Mouse (Mus musculus) bone marrow, adult 2 months (tissue): ENCODE results near the gene Ints3.

Source experiments
- CTCF ChIP-seq: fragments of 200-500 bp; IDR thresholded peaks from 2 replicates; pipeline ENCODE4 v1.5.1; 2011; ENCODE audit warnings: low read length, control low read depth; ENCODE audit not compliant: control insufficient read depth, insufficient read depth
- POLR2A ChIP-seq: fragments of 200-500 bp; IDR thresholded peaks from 2 replicates; pipeline ENCODE4 v1.6.1; 2011; ENCODE audit warnings: low read depth, mild to moderate bottlenecking, control low read depth, low read length, borderline replicate concordance; ENCODE audit not compliant: control insufficient read depth

GRCm38 (mm10) chr3:90389511-90390490, 43.6 kb downstream of the Ints3 start, which contains the start of gene Slc27a3:
- TF ChIP-seq CTCF: no peak
- no peak for TF ChIP-seq POLR2A
